Mouse (Mus musculus) forebrain, embryonic 12.5 days (tissue): ENCODE measurements around the gene B4galt5. TPM values are rescaled to one million over a fixed set of nuclear protein-coding genes. Genes with fewer than 3 reads are reported as not detected.
"Not testable (repeated sequence)": the region's sequence is repeated elsewhere in the genome, so short reads cannot be mapped to it uniquely, and the experiment has no call there.

Experiments used
- ATAC-seq: fragments of 200-750 bp; cut with Nextera tagmentation; 2 replicates; pipeline ENCODE4 v1.8.0; 2017; ENCODE audit warnings: moderate TSS enrichment; ENCODE audit not compliant: low FRiP score
- H3K27ac ChIP-seq: fragments of 300-500 bp; sonication (generic); 2 replicates; pipeline ENCODE4 v1.5.1; 2016; ENCODE audit warnings: mild to moderate bottlenecking
- H3K27me3 ChIP-seq: fragments of 300-500 bp; sonication (generic); 2 replicates; pipeline ENCODE4 v1.6.1; 2016; ENCODE audit warnings: mild to moderate bottlenecking
- H3K36me3 ChIP-seq: fragments of 300-500 bp; sonication (generic); replicated peaks from 2 replicates; pipeline ENCODE4 v1.6.1; 2016; ENCODE audit warnings: mild to moderate bottlenecking
- H3K4me1 ChIP-seq: fragments of 300-500 bp; sonication (generic); 2 replicates; pipeline ENCODE4 v1.6.1; 2016
- H3K4me2 ChIP-seq: fragments of 300-500 bp; sonication (generic); 2 replicates; pipeline ENCODE4 v1.6.1; 2016; ENCODE audit warnings: mild to moderate bottlenecking, moderate library complexity
- H3K4me3 ChIP-seq: fragments of 300-500 bp; sonication (generic); replicated peaks from 2 replicates; pipeline ENCODE4 v1.5.1; 2016; ENCODE audit warnings: mild to moderate bottlenecking
- H3K9ac ChIP-seq: fragments of 300-500 bp; sonication (generic); 2 replicates; pipeline ENCODE4 v1.6.1; 2016; ENCODE audit warnings: mild to moderate bottlenecking
- H3K9me3 ChIP-seq: fragments of 300-500 bp; sonication (generic); 2 replicates; pipeline ENCODE4 v1.6.1; 2016
- WGBS: fragments of 180-500 bp; shearing (Covaris S2); methylation state at CpG from one replicate; pipeline ENCODE4 v1.1.7; 2016; 5-methylcytosine and 5-hydroxymethylcytosine counted together
- polyA plus RNA-seq: library from polyadenylated mRNA; unstranded; fragments of >200 nt; fragmentation: Nextera tagmentation; extraction: Ambion mirVana; gene quantifications from 2 replicates; pipeline ENCODE4 v1.2.1, GENCODE M21; 2016

Gene B4galt5
- polyA plus RNA-seq, result 7.6 and 13.4 TPM in 2 replicates

DNA sequence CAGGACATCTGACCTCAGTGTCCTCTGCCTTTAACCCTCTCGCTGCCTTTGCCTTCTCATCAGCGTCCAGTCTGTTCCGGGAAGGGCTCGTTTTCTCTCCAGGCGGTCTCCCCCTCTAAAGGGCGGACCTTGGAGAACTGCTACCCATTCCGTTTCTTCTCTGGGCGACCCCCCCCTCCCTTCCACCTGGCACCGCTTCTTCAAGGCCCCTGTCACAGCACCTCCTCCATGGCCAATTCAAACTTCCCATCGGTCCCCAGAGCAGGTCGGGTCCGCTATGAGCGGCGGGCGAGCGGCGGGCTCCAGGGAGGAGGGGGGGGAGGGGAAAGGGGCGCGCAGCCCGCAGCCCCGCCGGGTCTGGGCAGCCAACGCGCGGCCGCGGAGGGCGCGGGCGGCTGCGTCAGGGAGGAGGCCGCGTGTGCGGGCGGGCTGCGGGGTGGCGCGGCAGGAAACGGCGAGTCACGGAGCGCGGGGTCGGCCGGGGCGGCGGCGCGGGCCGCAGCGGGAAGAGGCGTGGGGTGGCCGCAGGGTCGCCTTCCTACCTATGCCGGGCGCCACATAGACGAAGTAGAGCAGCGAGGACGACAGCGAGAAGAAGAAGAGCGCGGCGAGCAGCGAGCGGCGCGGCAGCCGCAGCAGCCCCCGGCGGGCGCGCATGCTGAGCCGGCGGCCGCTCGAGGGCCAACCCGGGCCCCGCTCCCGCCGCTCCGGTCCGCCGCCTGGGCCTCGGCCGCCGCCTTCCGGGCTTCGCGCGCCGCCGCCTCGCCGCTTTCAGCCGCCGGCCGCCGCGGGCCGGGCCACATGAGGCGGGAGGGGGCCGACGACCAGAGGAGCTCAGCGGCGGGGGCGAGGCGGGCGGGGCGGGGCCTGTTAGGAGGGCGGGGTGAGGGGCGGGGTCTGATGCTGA is at the start of gene B4galt5:
Gene B4galt5 (minus strand): TSS at position 808 of the 907 bp plus-strand sequence.
- Histone ChIP-seq H3K27ac (peak within 1 kb of the TSS; percentile 87), H3K36me3 (no peaks in the 10 kb centered on the region), H3K27me3 (peaks cover 15% of the 10 kb centered on the region), H3K9ac (peak within 1 kb of the TSS; percentile 80), H3K4me1 (peaks cover 34% of the 10 kb centered on the region), H3K4me2 (peak within 1 kb of the TSS; percentile 80), H3K9me3 (no peaks in the 10 kb centered on the region), H3K4me3 (peak within 1 kb of the TSS; percentile 62)
- ATAC-seq, result peak; percentile 35; the same call in 1 of the 2 replicates
- under 1% methylated on average over 71 of the region's 111 CpGs for WGBS

DNA sequence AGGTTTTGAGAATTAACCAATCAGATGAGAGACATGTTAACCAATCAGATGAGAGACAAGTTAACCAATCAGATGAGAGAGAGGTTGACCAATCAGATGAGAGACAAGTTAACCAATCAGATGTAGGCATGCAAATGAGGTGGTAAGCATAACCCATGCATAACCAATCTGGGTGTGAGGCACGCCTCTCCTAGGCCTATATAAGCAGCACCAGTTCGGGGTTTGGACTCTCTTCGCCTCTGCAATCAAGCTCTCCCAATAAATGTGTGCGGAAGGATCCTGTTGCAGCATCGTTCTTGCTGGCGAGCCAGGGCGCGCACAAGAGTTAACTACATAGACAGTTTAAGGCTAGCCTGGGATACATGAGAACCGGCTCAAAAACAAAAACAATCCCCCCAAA is 47.4 kb upstream of the B4galt5 start:
- not testable (repeated sequence) for H3K9ac ChIP-seq, H3K36me3 ChIP-seq, H3K9me3 ChIP-seq, H3K4me3 ChIP-seq, H3K27ac ChIP-seq, H3K4me2 ChIP-seq, H3K27me3 ChIP-seq, ATAC-seq, H3K4me1 ChIP-seq
- WGBS, result 95% methylated on average over 9 of the region's 9 CpGs

DNA sequence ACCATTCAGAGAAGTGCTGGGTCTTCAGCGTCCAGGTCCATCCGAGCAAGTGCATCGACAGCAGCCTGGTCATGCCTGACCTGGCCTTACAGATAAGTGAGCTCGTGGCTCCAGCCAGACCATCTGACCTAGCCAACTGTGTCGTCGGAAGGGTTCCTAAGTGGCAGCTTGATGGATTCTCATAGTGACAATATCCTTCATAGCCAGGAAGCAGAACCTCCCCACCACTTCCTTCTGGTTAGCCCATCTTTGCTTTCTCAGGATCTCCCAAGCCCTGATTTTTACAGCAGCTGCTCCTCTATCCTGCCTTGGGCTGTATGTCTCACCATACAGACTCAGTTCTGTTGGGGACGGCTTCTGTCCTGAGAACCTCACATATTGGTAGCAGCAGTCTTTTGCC is 45.4 kb upstream of the B4galt5 start:
- Histone ChIP-seq H3K9ac (no peak overlapping the region), H3K36me3 (no peaks in the 10 kb centered on the region), H3K4me1 (no peaks in the 10 kb centered on the region), H3K27ac (no peak overlapping the region), H3K9me3 (0 out of 2 replicates have a peak, but pooled peaks cover 5% of the 10 kb centered on the region), H3K27me3 (no peaks in the 10 kb centered on the region), H3K4me2 (no peak overlapping the region), H3K4me3 (no peak overlapping the region)
- WGBS, result 89% methylated on average over 7 of the region's 7 CpGs
- no peak for ATAC-seq

DNA sequence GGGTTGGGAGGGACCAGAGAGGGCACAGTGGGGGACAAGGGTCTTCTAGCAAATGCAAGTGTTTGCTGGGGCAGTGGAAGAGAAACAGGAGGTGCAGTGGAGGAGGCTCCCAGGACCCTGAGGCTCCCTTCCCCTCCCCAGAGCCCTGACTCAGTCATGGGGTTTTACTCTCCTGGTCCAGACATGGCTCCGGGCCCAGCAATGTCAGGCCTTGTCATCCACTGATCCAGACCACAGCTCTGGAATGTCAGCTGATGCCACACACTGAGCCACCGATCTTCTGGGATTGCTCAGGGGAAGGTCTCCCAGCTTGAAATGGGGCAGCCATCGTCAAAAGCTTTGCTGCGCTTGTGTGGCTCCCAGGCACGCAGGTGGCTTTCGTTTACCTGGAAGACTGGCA is 38.0 kb upstream of the B4galt5 start:
- no peak overlapping the region for H3K27ac ChIP-seq
- H3K9ac ChIP-seq, result no peak overlapping the region
- H3K4me1 ChIP-seq, result no peaks in the 10 kb centered on the region
- no peak for ATAC-seq
- H3K4me3 ChIP-seq, result no peak overlapping the region
- no peaks in the 10 kb centered on the region for H3K27me3 ChIP-seq
- H3K9me3 ChIP-seq, result no peaks in the 10 kb centered on the region
- no peaks in the 10 kb centered on the region for H3K36me3 ChIP-seq
- no peak overlapping the region for H3K4me2 ChIP-seq
- 86% methylated on average over 6 of the region's 6 CpGs for WGBS

DNA sequence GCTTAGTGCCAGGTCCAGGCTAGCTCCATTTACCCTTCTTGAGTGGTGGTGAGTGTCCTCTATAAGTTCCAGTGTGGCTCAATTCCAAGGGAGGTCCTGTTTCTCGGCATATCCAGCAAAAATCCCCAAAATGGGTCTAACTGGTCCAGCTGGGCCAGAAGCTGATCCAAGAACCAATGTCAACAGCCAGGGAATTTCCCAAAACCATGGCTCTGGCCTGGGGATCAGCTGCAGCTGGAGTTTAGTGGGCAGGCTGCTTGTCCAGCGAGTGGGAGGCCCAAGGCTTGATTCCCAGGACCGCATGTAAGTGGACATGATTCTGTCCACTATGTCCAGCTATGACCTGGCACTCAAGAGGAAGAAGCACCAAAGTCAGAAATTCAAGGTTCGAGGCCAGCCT is 37.5 kb upstream of the B4galt5 start:
- H3K36me3 ChIP-seq, result no peaks in the 10 kb centered on the region
- no peak overlapping the region for H3K9ac ChIP-seq
- H3K4me3 ChIP-seq, result no peak overlapping the region
- H3K4me1 ChIP-seq, result no peaks in the 10 kb centered on the region
- no peaks in the 10 kb centered on the region for H3K27me3 ChIP-seq
- H3K27ac ChIP-seq, result no peak overlapping the region
- no peak for ATAC-seq
- WGBS, result 86% methylated on average over 4 of the region's 4 CpGs
- H3K4me2 ChIP-seq, result no peak overlapping the region
- H3K9me3 ChIP-seq, result no peaks in the 10 kb centered on the region

DNA sequence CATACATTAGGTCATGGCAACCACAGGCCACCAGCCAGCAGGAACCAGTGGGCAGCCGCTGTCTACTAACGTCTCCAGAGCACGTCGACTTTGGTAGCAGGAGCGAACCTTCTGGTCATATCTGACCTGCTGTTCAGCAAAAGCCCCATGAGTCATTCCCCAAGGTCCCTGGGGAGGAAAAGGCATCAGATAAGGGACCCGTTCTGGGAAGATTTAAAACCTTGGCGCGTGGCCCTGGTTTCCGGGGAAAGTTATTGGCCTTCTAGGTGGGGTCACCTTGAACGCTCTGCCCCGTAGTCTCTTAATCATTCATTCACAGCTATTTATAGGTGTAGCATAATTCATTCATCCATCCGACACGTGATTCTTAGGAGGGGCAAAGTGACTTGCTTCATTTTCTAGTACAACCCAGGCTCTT is 34.7 kb upstream of the B4galt5 start:
- no peak for ATAC-seq
- WGBS, result 93% methylated on average over 13 of the region's 13 CpGs
- H3K9me3 ChIP-seq, result no peaks in the 10 kb centered on the region

DNA sequence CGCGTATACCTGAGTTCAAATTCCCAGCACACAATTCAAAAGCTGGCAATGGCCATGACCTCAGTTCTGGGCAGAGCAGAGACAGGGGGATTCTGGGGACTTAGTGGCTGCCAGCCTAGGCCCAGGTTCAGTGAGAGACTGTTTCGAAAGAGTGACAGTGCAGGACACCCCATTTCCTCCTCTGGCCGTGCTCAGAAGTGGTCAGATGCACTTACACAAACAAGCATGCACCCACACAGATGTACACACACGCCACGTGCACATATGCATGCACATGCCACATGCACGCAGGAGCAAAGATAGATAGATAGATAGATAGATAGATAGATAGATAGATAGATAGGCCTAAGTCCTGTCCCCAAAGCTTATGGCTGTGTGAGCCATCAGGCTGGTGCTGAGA is 33.4 kb upstream of the B4galt5 start:
- H3K9ac ChIP-seq, result no peak overlapping the region
- no peak for ATAC-seq
- H3K4me1 ChIP-seq, result no peaks in the 10 kb centered on the region; the same call in 1 of the 2 replicates
- H3K9me3 ChIP-seq, result no peaks in the 10 kb centered on the region
- H3K4me3 ChIP-seq, result no peak overlapping the region
- H3K36me3 ChIP-seq, result no peaks in the 10 kb centered on the region
- H3K27ac ChIP-seq, result no peak overlapping the region
- 90% methylated on average over 7 of the region's 7 CpGs for WGBS
- H3K27me3 ChIP-seq, result no peaks in the 10 kb centered on the region
- no peak overlapping the region for H3K4me2 ChIP-seq

More for the DNA sequence above, 34.7 kb upstream of the B4galt5 start:
- Histone ChIP-seq H3K9ac (no peak overlapping the region), H3K36me3 (no peaks in the 10 kb centered on the region), H3K4me3 (no peak overlapping the region), H3K4me1 (no peaks in the 10 kb centered on the region; the same call in 1 of the 2 replicates), H3K27ac (no peak overlapping the region), H3K4me2 (no peak overlapping the region), H3K27me3 (no peaks in the 10 kb centered on the region)

DNA sequence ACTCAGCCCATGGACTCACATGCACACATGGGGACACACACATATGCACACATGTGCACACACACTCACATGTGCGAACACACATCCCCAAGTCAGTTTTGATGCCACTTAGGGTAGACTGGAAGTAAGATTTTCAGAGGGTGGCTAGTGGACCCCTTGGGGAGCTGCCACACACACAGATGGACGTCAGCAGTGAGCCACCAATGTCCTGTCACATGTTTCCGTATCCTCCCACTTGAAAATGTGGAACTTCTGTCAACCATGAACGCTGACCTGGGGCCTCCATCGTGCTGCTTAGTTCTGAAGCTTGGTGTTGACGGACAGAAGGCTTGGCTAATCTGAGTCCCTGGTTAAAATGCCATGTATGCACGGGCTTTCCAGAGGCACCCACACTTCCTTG is 32.6 kb upstream of the B4galt5 start:
- Histone ChIP-seq H3K4me3 (no peak overlapping the region), H3K4me2 (no peak overlapping the region), H3K9ac (no peak overlapping the region), H3K4me1 (no peaks in the 10 kb centered on the region; the same call in 1 of the 2 replicates), H3K27me3 (no peaks in the 10 kb centered on the region), H3K36me3 (no peaks in the 10 kb centered on the region), H3K9me3 (no peaks in the 10 kb centered on the region), H3K27ac (no peak overlapping the region)
- ATAC-seq, result no peak
- WGBS, result 83% methylated on average over 7 of the region's 7 CpGs

DNA sequence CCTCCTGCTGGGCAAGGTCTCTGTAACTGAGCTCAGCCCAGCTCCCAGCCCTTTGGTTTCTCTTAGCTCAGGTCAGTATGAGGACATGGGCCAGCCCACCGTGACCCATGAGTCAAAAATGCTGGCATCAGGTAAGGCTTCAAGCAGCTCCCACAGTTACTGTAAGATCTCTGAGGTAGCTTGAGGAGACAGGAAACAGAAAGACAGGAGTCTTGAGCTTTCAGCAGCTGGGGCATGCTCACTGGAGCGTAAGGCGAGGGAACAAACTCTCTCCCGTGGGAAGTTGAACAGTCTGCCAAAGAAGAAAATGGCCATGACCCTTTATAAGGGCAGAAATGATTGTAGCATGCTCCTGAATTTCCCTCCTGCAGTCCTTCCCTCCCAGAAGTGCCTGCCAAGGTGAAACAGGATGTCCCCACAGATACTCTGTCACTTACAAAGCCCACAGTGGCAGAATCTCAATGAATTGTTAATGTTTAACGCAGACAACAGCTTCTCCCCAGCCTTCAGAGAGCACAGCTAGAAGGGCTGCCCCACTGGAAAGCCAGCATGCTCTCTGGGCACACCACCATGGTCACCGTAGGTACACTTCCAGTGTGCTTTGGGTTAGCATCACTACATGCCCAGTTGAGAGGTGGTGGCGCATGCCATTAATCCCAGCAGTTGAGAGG is 31.8 kb upstream of the B4galt5 start:
- no peaks in the 10 kb centered on the region for H3K27me3 ChIP-seq
- H3K9me3 ChIP-seq, result no peaks in the 10 kb centered on the region
- no peak overlapping the region for H3K4me3 ChIP-seq
- H3K36me3 ChIP-seq, result no peaks in the 10 kb centered on the region
- no peaks in the 10 kb centered on the region; the same call in 1 of the 2 replicates for H3K4me1 ChIP-seq
- ATAC-seq, result no peak
- 66% methylated on average over 7 of the region's 7 CpGs for WGBS
- no peak overlapping the region for H3K27ac ChIP-seq
- no peak overlapping the region for H3K9ac ChIP-seq
- H3K4me2 ChIP-seq, result no peak overlapping the region

DNA sequence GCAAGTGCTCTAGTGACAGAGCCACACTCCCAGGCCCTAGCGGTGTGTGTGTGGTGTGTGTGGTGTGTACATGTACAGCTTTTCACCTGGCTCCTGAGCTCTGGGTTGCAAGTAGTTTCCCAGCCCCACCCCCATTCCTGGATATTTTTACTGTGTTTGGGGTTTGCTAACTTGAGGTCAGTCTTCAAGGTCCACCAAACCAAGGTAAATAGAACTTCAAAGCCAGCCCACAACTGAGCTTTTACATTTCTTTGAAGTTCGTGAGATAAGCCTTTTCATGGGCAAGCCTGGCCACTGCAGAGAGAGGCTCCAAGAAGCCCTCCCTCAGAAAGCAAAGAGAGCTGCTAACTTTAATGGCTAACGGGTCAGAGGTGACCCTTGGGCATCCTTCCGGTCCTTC is 30.0 kb upstream of the B4galt5 start:
- no peak for ATAC-seq
- Histone ChIP-seq H3K27me3 (no peaks in the 10 kb centered on the region), H3K4me1 (no peaks in the 10 kb centered on the region; the same call in 1 of the 2 replicates), H3K9me3 (no peaks in the 10 kb centered on the region), H3K4me2 (no peak overlapping the region), H3K9ac (no peak overlapping the region), H3K36me3 (no peaks in the 10 kb centered on the region), H3K4me3 (no peak overlapping the region), H3K27ac (no peak overlapping the region)
- WGBS, result 58% methylated on average over 4 of the region's 4 CpGs

DNA sequence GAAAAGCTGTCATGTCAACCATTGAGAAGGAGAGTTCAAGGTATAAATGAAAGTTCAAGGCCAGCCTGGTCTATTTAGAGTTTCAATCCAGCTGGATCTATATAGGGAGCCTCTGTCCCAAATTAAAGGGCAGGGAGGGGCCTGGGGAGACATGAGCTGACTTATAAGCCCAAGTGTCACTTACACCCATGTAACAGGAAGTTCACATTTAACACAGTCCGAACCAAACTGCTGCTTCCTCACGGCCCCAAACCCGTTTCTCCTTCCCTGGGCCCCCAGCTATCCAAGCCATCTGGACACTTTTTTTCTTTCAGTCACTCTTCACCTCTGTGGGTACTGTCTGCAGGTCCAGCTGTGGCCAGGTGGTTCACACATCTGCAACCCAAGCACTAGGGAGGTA is 28.7 kb upstream of the B4galt5 start:
- no peak for ATAC-seq
- Histone ChIP-seq H3K36me3 (no peaks in the 10 kb centered on the region), H3K9me3 (no peaks in the 10 kb centered on the region), H3K4me3 (no peak overlapping the region), H3K27me3 (no peaks in the 10 kb centered on the region), H3K9ac (no peak overlapping the region), H3K4me2 (no peak overlapping the region), H3K4me1 (no peaks in the 10 kb centered on the region; the same call in 1 of the 2 replicates), H3K27ac (no peak overlapping the region)
- WGBS, result 76% methylated on average over 3 of the region's 3 CpGs

DNA sequence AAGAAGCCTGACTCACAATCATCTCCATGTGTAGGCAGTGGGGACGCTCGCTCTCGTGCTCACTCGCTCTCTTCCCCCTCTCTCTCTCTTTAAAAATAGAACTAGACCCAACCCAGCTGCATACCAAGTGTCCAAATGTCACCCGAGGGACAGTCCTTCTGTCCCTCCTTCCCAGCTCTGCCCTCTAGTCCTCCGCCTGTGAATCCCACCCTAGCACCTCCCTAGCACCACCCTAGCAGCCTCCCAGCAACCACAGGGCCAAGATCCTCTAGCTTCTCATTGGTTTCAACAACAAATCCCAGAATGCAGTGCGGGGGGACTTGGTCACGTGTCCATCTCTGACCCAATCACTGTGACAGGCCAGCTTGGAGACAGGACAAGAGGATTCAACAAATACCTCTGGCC is 27.2 kb upstream of the B4galt5 start:
- H3K4me2 ChIP-seq, result no peak overlapping the region

More for the DNA sequence above, 27.2 kb upstream of the B4galt5 start:
- no peaks in the 10 kb centered on the region; the same call in 1 of the 2 replicates for H3K4me1 ChIP-seq
- no peak overlapping the region for H3K9ac ChIP-seq
- no peaks in the 10 kb centered on the region for H3K36me3 ChIP-seq
- no peak for ATAC-seq
- H3K4me3 ChIP-seq, result no peak overlapping the region
- H3K27me3 ChIP-seq, result no peaks in the 10 kb centered on the region
- 76% methylated on average over 8 of the region's 8 CpGs for WGBS
- H3K9me3 ChIP-seq, result no peaks in the 10 kb centered on the region
- H3K27ac ChIP-seq, result no peak overlapping the region
